Mouse (Mus musculus) urinary bladder, postnatal 36 days (tissue): ENCODE measurements at regions not wholly inside any gene's neighbourhood (a gene's known extent, or its start where the extent isn't known, plus 50 kb on each side); places are given as distances from the start of the nearest gene placed in this dataset.

ENCODE experiments used
- DNase-seq, 2 experiments: peaks; one replicate each; pipeline ENCODE4 v3.0.0; 2022; ENCODE audit warnings: low spot score in 2 of 2, mixed read lengths in 1 of 2

DNA sequence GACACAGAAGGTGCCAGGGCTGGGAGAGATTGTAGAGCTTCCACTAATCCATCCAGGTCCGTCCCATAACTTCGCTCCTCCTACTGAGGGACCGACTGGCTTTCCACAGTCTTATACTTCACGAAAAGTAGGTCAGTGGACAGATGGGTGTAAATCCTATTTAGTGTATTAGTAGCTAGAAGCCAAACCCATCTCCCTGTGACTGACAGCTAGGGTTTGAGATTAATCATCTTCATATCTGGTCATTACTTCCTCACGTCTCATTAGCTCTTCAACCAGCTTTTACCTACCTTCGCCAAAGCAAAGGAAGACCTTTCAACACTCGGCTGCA lies 60.4 kb upstream of the Scaf11 start:
- no peak for DNase-seq

DNA sequence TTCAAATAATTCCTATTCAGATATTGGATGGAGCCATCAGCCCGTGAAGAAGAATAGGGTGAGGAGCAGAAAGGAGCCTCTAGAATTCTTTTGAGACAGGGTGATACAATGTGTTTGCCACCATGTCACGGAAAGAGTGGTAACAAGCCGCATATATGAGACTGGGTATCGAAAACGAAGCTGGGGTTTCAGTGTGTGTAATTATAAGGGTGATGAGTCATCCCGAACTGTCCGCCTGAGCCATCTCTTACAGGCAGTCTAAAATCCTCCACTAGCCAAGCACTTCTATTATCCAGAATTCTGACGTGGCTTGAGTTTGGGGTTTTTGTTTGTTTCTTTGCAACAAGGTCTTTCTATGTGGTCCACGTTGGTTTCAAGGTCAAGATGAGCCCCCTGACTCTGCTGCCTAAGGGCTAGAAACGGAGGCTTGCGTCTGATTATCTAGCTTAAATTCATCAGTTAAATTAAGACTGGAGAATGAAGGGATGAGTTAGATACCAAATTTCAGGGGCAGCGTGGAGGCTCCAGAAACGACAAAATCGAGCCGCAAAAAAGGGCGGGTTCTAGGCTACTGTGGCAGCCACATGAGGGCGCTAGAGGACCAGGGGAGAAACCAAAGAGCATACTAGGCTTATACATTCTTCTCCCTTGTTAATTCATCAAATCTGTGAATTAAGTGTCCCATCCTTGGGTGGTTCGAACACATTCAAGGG lies 59.9 kb upstream of the Scaf11 start:
- peak in 1 of 2 experiments; percentile 21 for DNase-seq

DNA sequence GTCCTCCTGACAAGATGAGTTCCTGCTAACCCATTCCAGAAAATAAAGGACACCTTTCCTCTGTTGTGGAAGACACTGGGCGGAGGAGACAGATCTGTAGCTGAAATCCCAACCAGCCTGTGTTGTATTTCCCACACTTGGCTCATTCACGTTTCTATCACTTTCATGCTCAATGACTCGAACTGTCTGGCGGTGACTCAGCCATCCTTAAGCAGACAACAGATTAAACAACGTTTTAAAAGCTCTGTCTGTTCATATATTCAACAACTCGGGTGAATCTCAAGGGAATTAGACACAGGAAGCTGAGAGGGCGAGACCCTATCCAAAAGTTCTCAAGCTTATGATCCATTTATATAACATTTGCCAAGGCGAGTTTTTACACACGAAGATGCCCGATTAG lies 57.5 kb upstream of the Scaf11 start:
- no peak for DNase-seq

- DNase-seq: no peak
Measured at GRCm38 (mm10) chr15:96515620-96516019, 55.0 kb upstream of the Scaf11 start.

- no peak for DNase-seq
Measured at GRCm38 (mm10) chr15:96512636-96513035, 52.0 kb upstream of the Scaf11 start.
